12 mouse cellular contexts compared by ENCODE assay signal in genomic region chr13:83720352-83720751, GRCm38 (mm10).
DNase-seq lines count a peak whose midpoint lies in the region; ATAC-seq and TF ChIP-seq lines count a peak whose summit lies in the region.
"Had no signal": no experiment of that assay in that cellular context is flagged by ENCODE, and none has a peak within 500 bp of the region (broad histone marks: within the 10 kb centered on the region; RNA-seq: fewer than 3 reads in every experiment).

No protein-coding gene starts in this region.

- peaks cover 4% of the 10 kb centered on the region; the same call in 1 of the 2 replicates for H3K4me1 ChIP-seq in embryonic facial prominence, embryonic 14.5 days (ENCODE audit: control insufficient read depth, insufficient read depth, low read length)
- peaks cover 3% of the 10 kb centered on the region; the same call in 1 of the 2 replicates for H3K4me1 ChIP-seq in hindbrain, embryonic 14.5 days (replicated peaks; ENCODE audit: control insufficient read depth, insufficient read depth, low read length)

- H3K79me2 ChIP-seq in myocyte (ENCODE audit: control insufficient read depth, insufficient read depth), result no peaks in the 10 kb centered on the region

- DNase-seq in cerebellum, postnatal 10 days, result peak; percentile 26 to 46
- no peak for DNase-seq in cerebellum, adult 11-12 months
- DNase-seq in embryonic facial prominence, embryonic 14.5 days (ENCODE audit: low spot score), result no peak
- peak; percentile 37 for DNase-seq in hindbrain, embryonic 14.5 days (ENCODE audit: low spot score)
- DNase-seq in adrenal gland, adult 18-20 months (ENCODE audit: low spot score in 2 of 2), result no peak
- DNase-seq in urinary bladder, postnatal 10 days (ENCODE audit: low spot score), result no peak
- DNase-seq: heart, postnatal 10 days; kidney, adult 2 months; liver had no signal

- H3ac ChIP-seq in myocyte (ENCODE audit: control insufficient read depth, insufficient read length), result no peak overlapping the region

- under 1% methylated on average over 12 of the region's 12 CpGs for WGBS in embryonic facial prominence, embryonic 14.5 days
- 2% methylated on average over 12 of the region's 12 CpGs for WGBS in hindbrain, embryonic 14.5 days

- H3K36me3 ChIP-seq in embryonic facial prominence, embryonic 14.5 days (ENCODE audit: control insufficient read depth, insufficient read depth, low read length), result no peaks in the 10 kb centered on the region
- H3K36me3 ChIP-seq in hindbrain, embryonic 14.5 days (replicated peaks; ENCODE audit: control insufficient read depth, insufficient read depth), result no peaks in the 10 kb centered on the region
- no peaks in the 10 kb centered on the region for H3K36me3 ChIP-seq in myocyte (ENCODE audit: control insufficient read depth, insufficient read depth)

- H3K4me2 ChIP-seq in embryonic facial prominence, embryonic 14.5 days (ENCODE audit: low read depth, low read length), result peak overlapping the region; percentile 13; the same call in 1 of the 2 replicates
- peak overlapping the region; percentile 87 for H3K4me2 ChIP-seq in hindbrain, embryonic 14.5 days (replicated peaks)
- no peak overlapping the region for H3K4me2 ChIP-seq in myocyte (ENCODE audit: low read depth)

- peak overlapping the region; percentile 31; the same call in 1 of the 2 replicates for H3K4me3 ChIP-seq in embryonic facial prominence, embryonic 14.5 days (ENCODE audit: low read depth, low read length)
- peak overlapping the region; percentile 90 for H3K4me3 ChIP-seq in hindbrain, embryonic 14.5 days (replicated peaks; ENCODE audit: low read length)
- H3K4me3 ChIP-seq in myocyte, result peak overlapping the region; percentile 30

- H3K27me3 ChIP-seq in embryonic facial prominence, embryonic 14.5 days (replicated peaks; ENCODE audit: control insufficient read depth, insufficient read depth, low read length), result peaks cover 98% of the 10 kb centered on the region
- H3K27me3 ChIP-seq in hindbrain, embryonic 14.5 days (ENCODE audit: control insufficient read depth, insufficient read depth, low read length), result no peaks in the 10 kb centered on the region
- H3K27me3 ChIP-seq in myocyte (ENCODE audit: control insufficient read depth, insufficient read depth, insufficient read length), result peaks cover 9% of the 10 kb centered on the region

- no peak for ATAC-seq in embryonic facial prominence, embryonic 14.5 days (ENCODE audit: low read depth)
- ATAC-seq in hindbrain, embryonic 14.5 days (ENCODE audit: low FRiP score), result no peak
- ATAC-seq in erythroblast, adult 5-6 weeks (replicated peaks; ENCODE audit: low FRiP score, poor library complexity, severe bottlenecking), result no peak
- ATAC-seq: lung, postnatal 0 days had no signal

- no peak overlapping the region for H3K9ac ChIP-seq in embryonic facial prominence, embryonic 14.5 days (ENCODE audit: low read depth, low read length)
- H3K9ac ChIP-seq in hindbrain, embryonic 14.5 days, result peak overlapping the region; percentile 100

- no peaks in the 10 kb centered on the region; the same call in 1 of the 2 replicates for H3K9me3 ChIP-seq in embryonic facial prominence, embryonic 14.5 days (ENCODE audit: control insufficient read depth, low read length)
- no peaks in the 10 kb centered on the region for H3K9me3 ChIP-seq in hindbrain, embryonic 14.5 days (ENCODE audit: control insufficient read depth, low read length)

- H3K27ac ChIP-seq in embryonic facial prominence, embryonic 14.5 days (replicated peaks; ENCODE audit: low read depth, low read length), result no peak overlapping the region; the same call in 1 of the 2 replicates
- peak overlapping the region; percentile 100 for H3K27ac ChIP-seq in hindbrain, embryonic 14.5 days

- TF ChIP-seq POLR2A in myocyte (IDR thresholded peaks at IDR 0.05; ENCODE audit: insufficient read length, low read depth), result no peak

TF ChIP-seq in myocyte, 11 proteins besides CTCF, POLR2A, EP300 and RAD21:
- TF ChIP-seq MYOD1 (IDR thresholded peaks at IDR 0.05; ENCODE audit: control insufficient read depth in 1 of 3, insufficient read length in 2 of 3, low read depth in 2 of 3) (no peak), SRF (IDR thresholded peaks at IDR 0.05; ENCODE audit: control insufficient read depth, insufficient read length, low read depth) (no peak), MYOG (IDR thresholded peaks at IDR 0.05; ENCODE audit: control insufficient read depth in 1 of 3, insufficient read depth in 1 of 3, insufficient read length in 2 of 3, low read depth in 2 of 3) (no peak), TCF3 (IDR thresholded peaks at IDR 0.05; ENCODE audit: insufficient read length, low read depth) (no peak), CEBPB (IDR thresholded peaks at IDR 0.05; ENCODE audit: insufficient read depth, poor library complexity, severe bottlenecking) (no peak), MAX (IDR thresholded peaks at IDR 0.05; ENCODE audit: low read depth) (no peak), POLR2AphosphoS2 (IDR thresholded peaks at IDR 0.05; ENCODE audit: insufficient read length, low read depth) (no peak)
TF ChIP-seq in myocyte: peak in this region for 0.

Comparison
In these comparisons a context has a peak if more than half of its experiments do, and no peak if none do; other contexts are left out.
1. DNase-seq: peak in cerebellum, postnatal 10 days (2 of 2) and hindbrain, embryonic 14.5 days (single experiment); none in cerebellum, adult 11-12 months (single experiment), embryonic facial prominence, embryonic 14.5 days (single experiment), adrenal gland, adult 18-20 months (0 of 2) and urinary bladder, postnatal 10 days (single experiment).
2. H3K4me3 ChIP-seq: peak in every context shown above with its lines; median percentile 90 in hindbrain, embryonic 14.5 days; 31 in embryonic facial prominence, embryonic 14.5 days; 30 in myocyte.